Mouse (Mus musculus): Measurements from ENCODE around the gene Olfr45. TPM values are rescaled to one million over a fixed set of nuclear protein-coding genes. Genes with fewer than 3 reads are reported as not detected.
A peak's percentile ranks its signal among the peaks of the same experiment; 100 is the strongest.
"Not testable (repeated sequence)": the region's sequence is repeated elsewhere in the genome, so short reads cannot be mapped to it uniquely, and the experiment has no call there.

The Olfr45 gene
- polyA plus RNA-seq (2014; fragmentation: Nextera tagmentation; extraction: Ambion mirVana) = not detected in 2 replicates

GRCm38 (mm10) chr7:140681651-140682050 is at the start of gene Olfr45:
Olfr45 (plus strand) TSS chr7:140681951.
- H3K4me3 ChIP-seq (replicated peaks; ENCODE audit: low read length) = no peak within 1 kb of the TSS
- H3K4me2 ChIP-seq (replicated peaks) = no peak within 1 kb of the TSS
- no peaks in the 10 kb centered on the region for H3K27me3 ChIP-seq (ENCODE audit: control insufficient read depth, insufficient read depth, low read length)
- H3K36me3 ChIP-seq (replicated peaks; ENCODE audit: control insufficient read depth, insufficient read depth) = no peaks in the 10 kb centered on the region
- no peak within 1 kb of the TSS for H3K27ac ChIP-seq
- no peak for DNase-seq (ENCODE audit: low spot score)
- no peak within 1 kb of the TSS for H3K9ac ChIP-seq
- ATAC-seq (ENCODE audit: low FRiP score) = no peak
- no peaks in the 10 kb centered on the region for H3K4me1 ChIP-seq (replicated peaks; ENCODE audit: control insufficient read depth, insufficient read depth, low read length)
- WGBS = 92% methylated on average over 1 of the region's 1 CpGs
- peaks cover 4% of the 10 kb centered on the region; the same call in 1 of the 2 replicates for H3K9me3 ChIP-seq (ENCODE audit: control insufficient read depth, low read length)

GRCm38 (mm10) chr7:140646152-140646551 is 35.6 kb upstream of the Olfr45 start, which contains the start of gene Olfr53:
Olfr53 (plus strand) TSS chr7:140646452.
- ATAC-seq (ENCODE audit: low FRiP score) (no peak), DNase-seq (ENCODE audit: low spot score) (no peak)

GRCm38 (mm10) chr7:140659630-140660029 is 22.1 kb upstream of the Olfr45 start, which contains the start of gene Olfr539:
Olfr539 (plus strand) TSS chr7:140659930.
- DNase-seq (ENCODE audit: low spot score) = no peak
- Histone ChIP-seq H3K9ac (no peak within 1 kb of the TSS), H3K36me3 (replicated peaks; ENCODE audit: control insufficient read depth, insufficient read depth) (no peaks in the 10 kb centered on the region), H3K27me3 (ENCODE audit: control insufficient read depth, insufficient read depth, low read length) (no peaks in the 10 kb centered on the region), H3K9me3 (ENCODE audit: control insufficient read depth, low read length) (no peaks in the 10 kb centered on the region), H3K4me3 (replicated peaks; ENCODE audit: low read length) (no peak within 1 kb of the TSS), H3K27ac (no peak within 1 kb of the TSS), H3K4me1 (replicated peaks; ENCODE audit: control insufficient read depth, insufficient read depth, low read length) (no peaks in the 10 kb centered on the region), H3K4me2 (replicated peaks) (no peak within 1 kb of the TSS)
- ATAC-seq (ENCODE audit: low FRiP score) = no peak
- WGBS = 74% methylated on average over 4 of the region's 4 CpGs

More at GRCm38 (mm10) chr7:140646152-140646551, 35.6 kb upstream of the Olfr45 start, which contains the start of gene Olfr53:
- Histone ChIP-seq H3K4me2 (replicated peaks) (no peak within 1 kb of the TSS), H3K36me3 (replicated peaks; ENCODE audit: control insufficient read depth, insufficient read depth) (no peaks in the 10 kb centered on the region), H3K9me3 (ENCODE audit: control insufficient read depth, low read length) (no peaks in the 10 kb centered on the region), H3K4me1 (replicated peaks; ENCODE audit: control insufficient read depth, insufficient read depth, low read length) (no peaks in the 10 kb centered on the region), H3K27me3 (ENCODE audit: control insufficient read depth, insufficient read depth, low read length) (no peaks in the 10 kb centered on the region), H3K4me3 (replicated peaks; ENCODE audit: low read length) (no peak within 1 kb of the TSS), H3K9ac (no peak within 1 kb of the TSS), H3K27ac (no peak within 1 kb of the TSS)
- 87% methylated on average over 1 of the region's 1 CpGs for WGBS

- H3K9me3 ChIP-seq (ENCODE audit: control insufficient read depth, low read length) = peaks cover 11% of the 10 kb centered on the region; the same call in 1 of the 2 replicates
- H3K4me1 ChIP-seq (replicated peaks; ENCODE audit: control insufficient read depth, insufficient read depth, low read length); H3K9ac ChIP-seq; H3K4me2 ChIP-seq (replicated peaks); H3K27ac ChIP-seq; DNase-seq (ENCODE audit: low spot score); H3K4me3 ChIP-seq (replicated peaks; ENCODE audit: low read length); H3K36me3 ChIP-seq (replicated peaks; ENCODE audit: control insufficient read depth, insufficient read depth); H3K27me3 ChIP-seq (ENCODE audit: control insufficient read depth, insufficient read depth, low read length); ATAC-seq (ENCODE audit: low FRiP score): not testable (repeated sequence)
- 81% methylated on average over 3 of the region's 3 CpGs for WGBS
These were observed 11.1 kb upstream of the Olfr45 start for GRCm38 (mm10) chr7:140670693-140671092.

GRCm38 (mm10) chr7:140675863-140676262 is 5.9 kb upstream of the Olfr45 start:
- H3K9ac ChIP-seq = 0 out of 2 replicates have a peak overlapping the region, but pooled peaks have one; percentile 24
- peaks cover 15% of the 10 kb centered on the region for H3K9me3 ChIP-seq (ENCODE audit: control insufficient read depth, low read length)
- 4% methylated on average over 6 of the region's 6 CpGs for WGBS
- no peak for ATAC-seq (ENCODE audit: low FRiP score)
- H3K27me3 ChIP-seq (ENCODE audit: control insufficient read depth, insufficient read depth, low read length) = no peaks in the 10 kb centered on the region
- H3K36me3 ChIP-seq (replicated peaks; ENCODE audit: control insufficient read depth, insufficient read depth) = no peaks in the 10 kb centered on the region
- DNase-seq (ENCODE audit: low spot score) = peak; percentile 23
- H3K4me3 ChIP-seq (replicated peaks; ENCODE audit: low read length) = no peak overlapping the region
- no peaks in the 10 kb centered on the region for H3K4me1 ChIP-seq (replicated peaks; ENCODE audit: control insufficient read depth, insufficient read depth, low read length)
- no peak overlapping the region for H3K27ac ChIP-seq
- peak overlapping the region; percentile 34 for H3K4me2 ChIP-seq (replicated peaks)

GRCm38 (mm10) chr7:140679591-140679990 is 2.2 kb upstream of the Olfr45 start:
- not testable (repeated sequence) for H3K4me1 ChIP-seq (replicated peaks; ENCODE audit: control insufficient read depth, insufficient read depth, low read length); DNase-seq (ENCODE audit: low spot score); H3K9ac ChIP-seq; H3K27me3 ChIP-seq (ENCODE audit: control insufficient read depth, insufficient read depth, low read length); H3K4me2 ChIP-seq (replicated peaks); H3K27ac ChIP-seq; H3K36me3 ChIP-seq (replicated peaks; ENCODE audit: control insufficient read depth, insufficient read depth); ATAC-seq (ENCODE audit: low FRiP score); H3K9me3 ChIP-seq (ENCODE audit: control insufficient read depth, low read length); H3K4me3 ChIP-seq (replicated peaks; ENCODE audit: low read length)
- WGBS = 69% methylated on average over 4 of the region's 4 CpGs

- no peak within 1 kb of the TSS for H3K9ac ChIP-seq
- H3K4me2 ChIP-seq (replicated peaks) = no peak within 1 kb of the TSS
- H3K27ac ChIP-seq = no peak within 1 kb of the TSS
- no peaks in the 10 kb centered on the region for H3K9me3 ChIP-seq (ENCODE audit: control insufficient read depth, low read length)
- H3K4me1 ChIP-seq (replicated peaks; ENCODE audit: control insufficient read depth, insufficient read depth, low read length) = no peaks in the 10 kb centered on the region
- DNase-seq (ENCODE audit: low spot score) (no peak), ATAC-seq (ENCODE audit: low FRiP score) (no peak)
- no peaks in the 10 kb centered on the region for H3K36me3 ChIP-seq (replicated peaks; ENCODE audit: control insufficient read depth, insufficient read depth)
- H3K4me3 ChIP-seq (replicated peaks; ENCODE audit: low read length) = no peak within 1 kb of the TSS
- H3K27me3 ChIP-seq (ENCODE audit: control insufficient read depth, insufficient read depth, low read length) = no peaks in the 10 kb centered on the region
These were observed 15.2 kb downstream of the Olfr45 start, which contains the start of gene Olfr541 for GRCm38 (mm10) chr7:140696967-140697366. Olfr541 (plus strand) TSS chr7:140697267.

- Histone ChIP-seq H3K9ac (no peak overlapping the region), H3K27me3 (ENCODE audit: control insufficient read depth, insufficient read depth, low read length) (no peaks in the 10 kb centered on the region), H3K4me2 (replicated peaks) (no peak overlapping the region), H3K9me3 (ENCODE audit: control insufficient read depth, low read length) (no peaks in the 10 kb centered on the region), H3K4me1 (replicated peaks; ENCODE audit: control insufficient read depth, insufficient read depth, low read length) (no peaks in the 10 kb centered on the region), H3K4me3 (replicated peaks; ENCODE audit: low read length) (no peak overlapping the region), H3K36me3 (replicated peaks; ENCODE audit: control insufficient read depth, insufficient read depth) (no peaks in the 10 kb centered on the region), H3K27ac (no peak overlapping the region)
- WGBS = 26% methylated on average over 2 of the region's 2 CpGs
- ATAC-seq (ENCODE audit: low FRiP score) (no peak; the same call in 1 of the 2 replicates), DNase-seq (ENCODE audit: low spot score) (peak; percentile 26)
These were observed 24.6 kb downstream of the Olfr45 start for GRCm38 (mm10) chr7:140706348-140706747.

GRCm38 (mm10) chr7:140707536-140708284 is 26.0 kb downstream of the Olfr45 start:
- H3K36me3 ChIP-seq (replicated peaks; ENCODE audit: control insufficient read depth, insufficient read depth) = no peaks in the 10 kb centered on the region
- H3K27me3 ChIP-seq (ENCODE audit: control insufficient read depth, insufficient read depth, low read length) = no peaks in the 10 kb centered on the region
- H3K4me2 ChIP-seq (replicated peaks) = no peak overlapping the region
- no peak overlapping the region for H3K4me3 ChIP-seq (replicated peaks; ENCODE audit: low read length)
- H3K4me1 ChIP-seq (replicated peaks; ENCODE audit: control insufficient read depth, insufficient read depth, low read length) = no peaks in the 10 kb centered on the region
- no peak overlapping the region for H3K27ac ChIP-seq
- no peak for DNase-seq (ENCODE audit: low spot score)
- no peaks in the 10 kb centered on the region for H3K9me3 ChIP-seq (ENCODE audit: control insufficient read depth, low read length)
- H3K9ac ChIP-seq = no peak overlapping the region
- 83% methylated on average over 6 of the region's 6 CpGs for WGBS
- ATAC-seq (ENCODE audit: low FRiP score) = no peak
